Mouse (Mus musculus) 3T3-L1 (cell line): ENCODE data around the gene Mrps35.
A peak's percentile ranks its signal among the peaks of the same experiment; 100 is the strongest.

ENCODE experiments used
- DNase-seq: peaks from one replicate; pipeline ENCODE4 v3.0.0-alpha.2; 2015; ENCODE audit warnings: low read depth, low spot score

Gene Mrps35

GRCm38 (mm10) chr6:147042291-147043290, at the start of gene Mrps35:
TSS of gene Mrps35 (plus strand) at chr6:147042764.
- DNase-seq = peak; percentile 95

GRCm38 (mm10) chr6:146994236-146994635, 48.3 kb upstream of the Mrps35 start:
- peak; percentile 86 for DNase-seq

- DNase-seq = no peak
These were observed 47.2 kb upstream of the Mrps35 start for GRCm38 (mm10) chr6:146995391-146995790.

GRCm38 (mm10) chr6:146995878-146996277, 46.7 kb upstream of the Mrps35 start:
- no peak for DNase-seq

GRCm38 (mm10) chr6:146997006-146997405, 45.6 kb upstream of the Mrps35 start:
- DNase-seq = no peak

- DNase-seq = no peak
These were observed 43.9 kb upstream of the Mrps35 start for GRCm38 (mm10) chr6:146998710-146999109.

GRCm38 (mm10) chr6:146999302-146999701, 43.3 kb upstream of the Mrps35 start:
- DNase-seq = no peak

- no peak for DNase-seq
These were observed 42.8 kb upstream of the Mrps35 start for GRCm38 (mm10) chr6:146999755-147000154.

GRCm38 (mm10) chr6:147008148-147008547, 34.4 kb upstream of the Mrps35 start:
- DNase-seq = peak; percentile 75

GRCm38 (mm10) chr6:147010358-147010757, 32.2 kb upstream of the Mrps35 start:
- DNase-seq = no peak

GRCm38 (mm10) chr6:147010811-147011520, 31.6 kb upstream of the Mrps35 start:
- no peak for DNase-seq

GRCm38 (mm10) chr6:147011555-147011954, 31.0 kb upstream of the Mrps35 start:
- DNase-seq = no peak

- DNase-seq = no peak
These were observed 30.6 kb upstream of the Mrps35 start for GRCm38 (mm10) chr6:147011977-147012376.

- DNase-seq = no peak
These were observed 29.0 kb upstream of the Mrps35 start for GRCm38 (mm10) chr6:147013546-147013945.

GRCm38 (mm10) chr6:147017906-147018305, 24.7 kb upstream of the Mrps35 start:
- DNase-seq = peak; percentile 51

GRCm38 (mm10) chr6:147018364-147018763, 24.2 kb upstream of the Mrps35 start:
- DNase-seq = no peak

- DNase-seq = no peak
These were observed 21.4 kb upstream of the Mrps35 start for GRCm38 (mm10) chr6:147021181-147021580.

- DNase-seq = no peak
These were observed 20.0 kb upstream of the Mrps35 start for GRCm38 (mm10) chr6:147022375-147023132.

GRCm38 (mm10) chr6:147023133-147023395, 19.5 kb upstream of the Mrps35 start:
- DNase-seq = no peak

- no peak for DNase-seq
These were observed 19.0 kb upstream of the Mrps35 start for GRCm38 (mm10) chr6:147023568-147023967.

- no peak for DNase-seq
These were observed 17.8 kb upstream of the Mrps35 start for GRCm38 (mm10) chr6:147024761-147025160.

- no peak for DNase-seq
These were observed 14.2 kb upstream of the Mrps35 start for GRCm38 (mm10) chr6:147028396-147028795.
